Mouse (Mus musculus) stomach, embryonic 16.5 days (tissue): ENCODE measurements at regions not wholly inside any gene's neighbourhood (a gene's known extent, or its start where the extent isn't known, plus 50 kb on each side); places are given as distances from the start of the nearest gene placed in this dataset.

ENCODE experiments used
- ATAC-seq: fragments of 200-750 bp; cut with Nextera tagmentation; 2 replicates; pipeline ENCODE4 v1.8.0; 2017; ENCODE audit warnings: moderate number of reproducible peaks, moderate TSS enrichment; ENCODE audit not compliant: insufficient read depth, low FRiP score
- H3K27ac ChIP-seq: fragments of 300-500 bp; sonication (generic); 2 replicates; pipeline ENCODE4 v1.5.1; 2014; ENCODE audit warnings: low read length
- H3K27me3 ChIP-seq: fragments of 300-500 bp; sonication (generic); 2 replicates; pipeline ENCODE4 v1.6.1; 2014; ENCODE audit warnings: low read length, control low read depth, mixed read lengths; ENCODE audit not compliant: control insufficient read depth, insufficient read depth
- H3K36me3 ChIP-seq: fragments of 300-500 bp; sonication (generic); 2 replicates; pipeline ENCODE4 v1.6.1; 2014; ENCODE audit warnings: low read length; ENCODE audit not compliant: control insufficient read depth, insufficient read depth
- H3K4me1 ChIP-seq: fragments of 300-500 bp; sonication (generic); 2 replicates; pipeline ENCODE4 v1.6.1; 2014; ENCODE audit warnings: low read length, control low read depth, mixed read lengths; ENCODE audit not compliant: control insufficient read depth, insufficient read depth
- H3K4me2 ChIP-seq: fragments of 300-500 bp; sonication (generic); 2 replicates; pipeline ENCODE4 v1.6.1; 2014; ENCODE audit warnings: low read depth, low read length, mixed read lengths
- H3K4me3 ChIP-seq: fragments of 300-500 bp; sonication (generic); replicated peaks from 2 replicates; pipeline ENCODE4 v1.5.1; 2014; ENCODE audit warnings: mild to moderate bottlenecking, low read length
- H3K9ac ChIP-seq: fragments of 300-500 bp; sonication (generic); 2 replicates; pipeline ENCODE4 v1.6.1; 2014; ENCODE audit warnings: low read length
- H3K9me3 ChIP-seq: fragments of 300-500 bp; sonication (generic); replicated peaks from 2 replicates; pipeline ENCODE4 v1.6.1; 2016; ENCODE audit warnings: low read length, control low read depth; ENCODE audit not compliant: control insufficient read depth
- WGBS: fragments of 180-500 bp; shearing (Covaris S2); extraction: QIAGEN DNeasy Blood & Tissue Kit; methylation state at CpG from one replicate; pipeline ENCODE4 v1.1.7; 2014; 5-methylcytosine and 5-hydroxymethylcytosine counted together

GRCm38 (mm10) chrX:10770575-10770974, 55.8 kb downstream of the Mid1ip1 start:
- H3K36me3 ChIP-seq, result no peaks in the 10 kb centered on the region
- H3K9ac ChIP-seq, result no peak overlapping the region
- no peak overlapping the region for H3K27ac ChIP-seq
- no peak for ATAC-seq
- WGBS, result 56% methylated on average over 4 of the region's 4 CpGs
- H3K4me3 ChIP-seq, result no peak overlapping the region
- no peaks in the 10 kb centered on the region for H3K4me1 ChIP-seq
- no peaks in the 10 kb centered on the region for H3K9me3 ChIP-seq
- no peaks in the 10 kb centered on the region; the same call in 1 of the 2 replicates for H3K27me3 ChIP-seq
- H3K4me2 ChIP-seq, result no peak overlapping the region

- H3K4me3 ChIP-seq, result no peak overlapping the region
- peak overlapping the region; percentile 78 for H3K27ac ChIP-seq
- no peaks in the 10 kb centered on the region for H3K9me3 ChIP-seq
- peak; percentile 85 for ATAC-seq
- no peak overlapping the region for H3K4me2 ChIP-seq
- H3K27me3 ChIP-seq, result no peaks in the 10 kb centered on the region
- WGBS, result 34% methylated on average over 8 of the region's 8 CpGs
- no peaks in the 10 kb centered on the region for H3K4me1 ChIP-seq
- no peaks in the 10 kb centered on the region for H3K36me3 ChIP-seq
- no peak overlapping the region for H3K9ac ChIP-seq
These were observed 61.1 kb downstream of the Mid1ip1 start for GRCm38 (mm10) chrX:10775714-10776515.

GRCm38 (mm10) chrX:10776516-10776818, 61.7 kb downstream of the Mid1ip1 start:
- peak overlapping the region; percentile 78 for H3K27ac ChIP-seq
- ATAC-seq, result no peak
- no peaks in the 10 kb centered on the region for H3K36me3 ChIP-seq
- H3K9ac ChIP-seq, result no peak overlapping the region
- H3K4me3 ChIP-seq, result no peak overlapping the region
- no peak overlapping the region for H3K4me2 ChIP-seq
- H3K9me3 ChIP-seq, result no peaks in the 10 kb centered on the region
- 32% methylated on average over 7 of the region's 7 CpGs for WGBS
- no peaks in the 10 kb centered on the region for H3K4me1 ChIP-seq
- no peaks in the 10 kb centered on the region for H3K27me3 ChIP-seq

- Histone ChIP-seq H3K4me2 (no peak overlapping the region), H3K36me3 (no peaks in the 10 kb centered on the region), H3K4me1 (no peaks in the 10 kb centered on the region), H3K27me3 (no peaks in the 10 kb centered on the region), H3K4me3 (no peak overlapping the region), H3K27ac (no peak overlapping the region), H3K9ac (no peak overlapping the region), H3K9me3 (no peaks in the 10 kb centered on the region)
- WGBS, result 83% methylated on average over 2 of the region's 2 CpGs
- ATAC-seq, result no peak; the same call in 1 of the 2 replicates
These were observed 63.2 kb downstream of the Mid1ip1 start for GRCm38 (mm10) chrX:10778014-10778413.

GRCm38 (mm10) chrX:10786359-10786758, 71.5 kb downstream of the Mid1ip1 start:
- WGBS, result 84% methylated on average over 3 of the region's 3 CpGs

DNA sequence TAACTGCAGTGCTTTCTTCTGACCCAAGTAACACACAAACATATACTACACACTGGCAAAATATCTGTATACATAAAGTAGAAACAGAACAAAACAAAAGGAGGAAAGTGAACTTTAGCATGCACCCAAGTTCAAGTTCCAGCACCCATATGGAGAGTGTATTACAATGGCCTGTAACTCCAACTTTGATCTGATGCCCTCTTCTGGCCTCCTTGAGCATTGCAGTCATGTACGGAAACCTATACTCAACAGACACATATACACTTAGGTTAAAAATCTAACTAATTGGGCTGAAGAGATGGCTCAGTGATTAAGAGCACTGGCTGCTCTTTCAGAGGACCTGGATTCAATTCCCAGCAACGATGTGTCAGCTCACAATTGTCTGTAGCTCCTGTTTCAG, 72.2 kb downstream of the Mid1ip1 start:
- Histone ChIP-seq H3K36me3 (no peaks in the 10 kb centered on the region), H3K4me1 (no peaks in the 10 kb centered on the region), H3K9ac (no peak overlapping the region), H3K9me3 (peaks cover 2% of the 10 kb centered on the region; the same call in 1 of the 2 replicates), H3K4me3 (no peak overlapping the region), H3K4me2 (no peak overlapping the region), H3K27me3 (no peaks in the 10 kb centered on the region; the same call in 1 of the 2 replicates), H3K27ac (no peak overlapping the region)
- ATAC-seq, result no peak
- WGBS, result 89% methylated on average over 2 of the region's 2 CpGs

More at GRCm38 (mm10) chrX:10786359-10786758, 71.5 kb downstream of the Mid1ip1 start:
- no peak overlapping the region for H3K9ac ChIP-seq
- H3K27ac ChIP-seq, result no peak overlapping the region
- no peaks in the 10 kb centered on the region for H3K36me3 ChIP-seq
- peaks cover 2% of the 10 kb centered on the region; the same call in 1 of the 2 replicates for H3K9me3 ChIP-seq
- no peaks in the 10 kb centered on the region; the same call in 1 of the 2 replicates for H3K27me3 ChIP-seq
- no peaks in the 10 kb centered on the region for H3K4me1 ChIP-seq
- H3K4me3 ChIP-seq, result no peak overlapping the region
- no peak for ATAC-seq
- no peak overlapping the region for H3K4me2 ChIP-seq

GRCm38 (mm10) chrX:10820313-10820920, 105.6 kb downstream of the Mid1ip1 start:
- H3K27me3 ChIP-seq, result no peaks in the 10 kb centered on the region
- H3K9ac ChIP-seq, result no peak overlapping the region
- 79% methylated on average over 7 of the region's 7 CpGs for WGBS
- H3K36me3 ChIP-seq, result no peaks in the 10 kb centered on the region
- H3K27ac ChIP-seq, result no peak overlapping the region
- no peaks in the 10 kb centered on the region for H3K9me3 ChIP-seq
- no peak overlapping the region for H3K4me2 ChIP-seq
- no peaks in the 10 kb centered on the region for H3K4me1 ChIP-seq
- no peak for ATAC-seq
- H3K4me3 ChIP-seq, result no peak overlapping the region

DNA sequence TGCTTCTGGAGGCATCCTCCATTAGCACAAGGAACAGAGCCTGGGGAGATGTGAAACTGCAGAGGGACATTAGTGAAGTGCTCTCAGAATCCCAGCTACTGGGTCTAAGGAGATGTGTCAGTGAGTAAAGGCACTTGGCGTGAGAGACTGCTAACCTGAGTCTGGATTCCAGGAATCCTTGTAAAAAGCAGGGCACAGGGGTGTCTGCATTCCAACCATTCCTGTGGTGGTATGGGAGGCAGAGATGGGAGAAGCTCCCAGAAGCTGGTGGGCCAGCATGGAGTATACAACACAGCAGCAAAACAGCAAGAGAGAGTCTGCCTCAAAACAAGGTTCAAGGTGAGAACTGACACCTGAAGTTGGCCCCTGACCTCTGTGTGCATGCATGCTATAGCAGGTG, 118.9 kb downstream of the Mid1ip1 start:
- no peak overlapping the region for H3K4me2 ChIP-seq
- H3K27me3 ChIP-seq, result no peaks in the 10 kb centered on the region
- no peaks in the 10 kb centered on the region for H3K36me3 ChIP-seq
- ATAC-seq, result no peak
- no peak overlapping the region for H3K9ac ChIP-seq
- no peaks in the 10 kb centered on the region for H3K9me3 ChIP-seq
- H3K4me3 ChIP-seq, result no peak overlapping the region
- WGBS, result 73% methylated on average over 1 of the region's 1 CpGs
- H3K27ac ChIP-seq, result no peak overlapping the region
- H3K4me1 ChIP-seq, result 0 out of 2 replicates have a peak, but pooled peaks cover 2% of the 10 kb centered on the region

GRCm38 (mm10) chrX:10857089-10857488, 142.3 kb downstream of the Mid1ip1 start:
- WGBS, result 65% methylated on average over 6 of the region's 6 CpGs
- ATAC-seq, result no peak

More at GRCm38 (mm10) chrX:10857089-10857488, 142.3 kb downstream of the Mid1ip1 start:
- Histone ChIP-seq H3K9ac (no peak overlapping the region), H3K9me3 (no peaks in the 10 kb centered on the region), H3K4me1 (no peaks in the 10 kb centered on the region), H3K36me3 (no peaks in the 10 kb centered on the region), H3K4me2 (no peak overlapping the region), H3K27ac (no peak overlapping the region), H3K27me3 (no peaks in the 10 kb centered on the region), H3K4me3 (no peak overlapping the region)
